Mouse (Mus musculus) embryonic facial prominence, embryonic 13.5 days (tissue): ENCODE measurements around the gene Acadsb. TPM values are rescaled to one million over a fixed set of nuclear protein-coding genes. Genes with fewer than 3 reads are reported as not detected.
"Not testable (repeated sequence)": the region's sequence is repeated elsewhere in the genome, so short reads cannot be mapped to it uniquely, and the experiment has no call there.

Experiments used
- ATAC-seq: fragments of 200-750 bp; cut with Nextera tagmentation; 2 replicates; pipeline ENCODE4 v1.8.0; 2017; ENCODE audit warnings: low read depth; ENCODE audit not compliant: insufficient number of reproducible peaks, insufficient read depth, low FRiP score, low TSS enrichment
- H3K27ac ChIP-seq: fragments of 300-500 bp; sonication (generic); 2 replicates; pipeline ENCODE4 v1.5.1; 2015; ENCODE audit warnings: moderate library complexity, mild to moderate bottlenecking, inconsistent platforms
- H3K27me3 ChIP-seq: fragments of 300-500 bp; sonication (generic); 2 replicates; pipeline ENCODE4 v1.6.1; 2015; ENCODE audit warnings: mild to moderate bottlenecking, inconsistent platforms
- H3K36me3 ChIP-seq: fragments of 300-500 bp; sonication (generic); 2 replicates; pipeline ENCODE4 v1.6.1; 2015; ENCODE audit warnings: mild to moderate bottlenecking, inconsistent platforms
- H3K4me1 ChIP-seq: fragments of 300-500 bp; sonication (generic); 2 replicates; pipeline ENCODE4 v1.6.1; 2015; ENCODE audit warnings: inconsistent platforms
- H3K4me2 ChIP-seq: fragments of 300-500 bp; sonication (generic); 2 replicates; pipeline ENCODE4 v1.6.1; 2015; ENCODE audit warnings: moderate library complexity, mild to moderate bottlenecking, inconsistent platforms
- H3K4me3 ChIP-seq: fragments of 300-500 bp; sonication (generic); 2 replicates; pipeline ENCODE4 v1.5.1; 2015; ENCODE audit warnings: mild to moderate bottlenecking, inconsistent platforms
- H3K9ac ChIP-seq: fragments of 300-500 bp; sonication (generic); 2 replicates; pipeline ENCODE4 v1.6.1; 2015; ENCODE audit warnings: mild to moderate bottlenecking, inconsistent platforms
- H3K9me3 ChIP-seq: fragments of 300-500 bp; sonication (generic); 2 replicates; pipeline ENCODE4 v1.6.1; 2016; ENCODE audit warnings: inconsistent platforms
- WGBS: fragments of 180-500 bp; shearing (Covaris S2); methylation state at CpG from one replicate; pipeline ENCODE4 v1.1.7; 2015; ENCODE audit warnings: mixed read lengths; 5-methylcytosine and 5-hydroxymethylcytosine counted together
- polyA plus RNA-seq: library from polyadenylated mRNA; unstranded; fragments of >200 nt; fragmentation: Nextera tagmentation; extraction: Ambion mirVana; gene quantifications from 2 replicates; pipeline ENCODE4 v1.2.1, GENCODE M21; 2015

Gene Acadsb
- polyA plus RNA-seq, 1 experiment from 2014 or later, result 105 TPM

DNA sequence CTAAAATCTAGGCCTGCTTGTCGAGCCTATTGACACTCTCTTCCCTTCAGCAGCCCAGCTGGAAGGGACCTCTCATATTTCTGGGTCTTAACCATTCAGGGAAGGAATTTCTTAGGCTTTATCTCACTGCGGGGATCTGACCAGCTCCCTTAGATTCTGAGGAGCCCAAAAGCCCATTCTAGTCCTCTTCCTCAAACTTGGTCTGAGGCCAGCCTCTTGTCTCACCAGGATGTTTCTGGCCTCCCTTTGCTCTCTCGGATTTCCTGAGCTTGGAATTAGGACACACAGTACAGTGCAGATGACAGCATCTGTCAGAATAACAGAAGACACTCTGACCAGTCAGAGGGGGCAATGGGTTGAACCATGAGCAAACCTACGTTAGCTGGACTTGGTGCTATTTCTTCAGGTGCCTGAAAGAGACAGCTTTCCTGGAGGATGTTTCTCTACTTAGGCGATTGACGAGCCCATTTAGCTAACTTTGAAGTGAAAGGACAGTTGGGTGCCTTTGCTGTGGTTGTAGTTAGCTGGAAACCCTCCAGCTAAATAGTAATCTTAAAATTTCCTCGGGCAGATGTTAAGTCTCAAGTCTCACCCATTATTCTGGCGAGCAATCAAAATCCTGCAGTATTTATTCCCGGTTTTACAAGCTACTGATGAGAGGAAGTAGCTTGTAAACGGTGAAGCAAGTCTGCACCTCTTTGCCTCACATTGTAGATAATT, 980 bp downstream of the Acadsb start:
- Histone ChIP-seq H3K4me3 (peak overlapping the region; percentile 98), H3K4me1 (peaks cover 22% of the 10 kb centered on the region), H3K27me3 (no peaks in the 10 kb centered on the region), H3K36me3 (no peaks in the 10 kb centered on the region), H3K9ac (peak overlapping the region; percentile 95), H3K27ac (no peak overlapping the region), H3K9me3 (no peaks in the 10 kb centered on the region), H3K4me2 (peak overlapping the region; percentile 86)
- WGBS, result 47% methylated on average over 10 of the region's 10 CpGs
- no peak for ATAC-seq

DNA sequence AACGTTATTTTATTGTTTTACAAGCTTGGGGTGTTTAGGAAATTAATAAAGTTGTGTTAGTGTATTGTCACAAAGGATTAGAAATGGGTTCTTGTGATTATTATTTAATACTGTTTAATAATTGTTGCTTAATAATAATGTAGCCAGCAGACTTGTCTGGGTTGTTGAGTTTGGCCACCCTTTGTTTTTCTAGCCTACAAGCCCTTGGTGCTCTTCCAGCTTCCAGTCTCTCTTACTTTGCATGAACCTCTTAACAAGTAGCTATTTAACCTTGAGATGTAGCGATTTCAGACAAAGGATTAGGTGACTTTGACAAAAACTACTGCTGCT, 1.5 kb downstream of the Acadsb start:
- peak overlapping the region; percentile 86 for H3K4me2 ChIP-seq
- ATAC-seq, result no peak
- no peaks in the 10 kb centered on the region for H3K9me3 ChIP-seq
- H3K4me3 ChIP-seq, result no peak overlapping the region
- H3K27ac ChIP-seq, result no peak overlapping the region
- no peak overlapping the region for H3K9ac ChIP-seq
- H3K27me3 ChIP-seq, result no peaks in the 10 kb centered on the region
- H3K36me3 ChIP-seq, result no peaks in the 10 kb centered on the region
- 71% methylated on average over 2 of the region's 2 CpGs for WGBS
- H3K4me1 ChIP-seq, result peaks cover 22% of the 10 kb centered on the region

DNA sequence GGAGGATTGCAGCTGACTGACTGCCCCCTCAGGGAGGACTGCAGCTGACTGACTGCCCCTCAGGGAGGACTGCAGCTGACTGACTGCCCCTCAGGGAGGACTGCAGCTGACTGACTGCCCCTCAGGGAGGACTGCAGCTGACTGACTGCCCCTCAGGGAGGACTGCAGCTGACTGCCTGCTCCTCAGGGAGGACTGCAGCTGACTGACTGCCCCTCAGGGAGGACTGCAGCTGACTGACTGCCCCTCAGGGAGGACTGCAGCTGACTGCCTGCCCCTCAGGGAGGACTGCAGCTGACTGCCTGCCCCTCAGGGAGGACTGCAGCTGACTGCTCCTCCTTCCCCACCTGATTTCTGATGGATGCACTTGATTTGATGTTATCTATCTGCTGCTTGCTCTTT, 6.3 kb downstream of the Acadsb start:
- H3K36me3 ChIP-seq, H3K27ac ChIP-seq, H3K9ac ChIP-seq, H3K9me3 ChIP-seq, ATAC-seq, H3K4me2 ChIP-seq, H3K4me1 ChIP-seq, H3K27me3 ChIP-seq, H3K4me3 ChIP-seq: not testable (repeated sequence)

DNA sequence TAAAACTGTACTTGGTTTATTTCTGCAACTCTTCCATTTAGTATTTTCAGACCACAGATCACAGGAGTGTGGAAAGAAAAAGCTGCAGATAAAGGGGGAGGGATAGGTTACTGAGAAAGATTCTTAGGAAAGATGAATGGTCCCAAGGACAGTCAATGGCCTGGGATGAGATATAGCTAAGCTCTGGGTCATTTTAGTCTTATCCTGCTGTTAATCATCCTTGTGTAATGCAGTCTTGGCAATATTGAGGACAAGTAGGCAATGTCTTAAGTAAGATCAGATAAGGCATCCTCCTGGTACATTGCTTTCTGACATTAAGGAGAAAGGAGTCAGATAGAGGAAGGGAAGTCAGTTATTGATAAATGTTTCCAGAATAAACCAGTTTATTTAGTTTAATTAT, 7.2 kb downstream of the Acadsb start:
- Histone ChIP-seq H3K36me3 (no peaks in the 10 kb centered on the region), H3K9me3 (no peaks in the 10 kb centered on the region), H3K4me1 (no peaks in the 10 kb centered on the region), H3K27me3 (no peaks in the 10 kb centered on the region), H3K27ac (no peak overlapping the region), H3K9ac (no peak overlapping the region), H3K4me2 (no peak overlapping the region), H3K4me3 (no peak overlapping the region)
- no peak for ATAC-seq

DNA sequence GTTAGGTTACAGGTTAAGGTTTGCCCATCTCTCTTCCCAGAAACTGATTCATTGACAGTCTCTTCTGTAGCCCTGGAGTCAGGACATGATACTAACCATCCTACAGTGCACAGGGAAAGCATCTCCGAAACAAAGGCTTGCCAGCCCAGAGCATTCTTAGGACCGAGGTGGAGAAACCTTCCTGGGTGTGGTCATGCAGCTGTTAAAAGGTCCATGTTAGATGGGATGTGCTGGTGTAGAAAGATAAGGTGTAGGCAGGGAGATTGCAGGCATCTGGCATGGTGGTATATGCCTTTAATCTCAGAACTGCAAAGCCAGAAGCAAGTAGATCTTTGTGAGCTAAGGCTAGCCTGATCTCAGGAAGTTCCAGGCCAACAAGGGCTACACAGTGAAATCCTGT, 14.5 kb downstream of the Acadsb start:
- Histone ChIP-seq H3K4me1 (no peaks in the 10 kb centered on the region), H3K27me3 (no peaks in the 10 kb centered on the region), H3K4me3 (no peak overlapping the region), H3K36me3 (peaks cover 33% of the 10 kb centered on the region), H3K4me2 (no peak overlapping the region), H3K9ac (no peak overlapping the region), H3K9me3 (no peaks in the 10 kb centered on the region), H3K27ac (no peak overlapping the region)
- WGBS, result 86% methylated on average over 2 of the region's 2 CpGs
- no peak for ATAC-seq

DNA sequence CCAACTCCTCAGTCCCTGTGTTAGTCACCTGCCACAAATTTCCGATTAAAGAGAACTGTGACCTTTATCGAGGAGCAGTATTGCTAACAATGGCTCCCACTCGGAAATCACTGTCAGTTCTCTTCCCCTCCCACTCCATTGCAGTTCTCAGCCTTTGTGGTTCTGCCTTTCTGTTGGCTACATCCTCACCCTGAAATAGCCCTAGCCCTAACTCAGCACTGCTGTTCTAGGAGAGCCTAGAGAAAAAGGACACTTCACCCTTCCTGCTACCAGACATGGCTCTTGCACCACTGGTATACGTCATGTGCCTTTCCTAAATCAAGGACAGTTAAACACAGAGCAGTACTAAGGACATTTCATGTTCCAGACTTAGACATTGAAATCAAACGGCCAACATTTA, 16.9 kb downstream of the Acadsb start:
- WGBS, result 89% methylated on average over 5 of the region's 5 CpGs
- Histone ChIP-seq H3K36me3 (peaks cover 48% of the 10 kb centered on the region), H3K27ac (no peak overlapping the region), H3K4me2 (no peak overlapping the region), H3K4me3 (no peak overlapping the region), H3K4me1 (no peaks in the 10 kb centered on the region), H3K9me3 (no peaks in the 10 kb centered on the region), H3K9ac (no peak overlapping the region), H3K27me3 (no peaks in the 10 kb centered on the region)
- no peak for ATAC-seq

DNA sequence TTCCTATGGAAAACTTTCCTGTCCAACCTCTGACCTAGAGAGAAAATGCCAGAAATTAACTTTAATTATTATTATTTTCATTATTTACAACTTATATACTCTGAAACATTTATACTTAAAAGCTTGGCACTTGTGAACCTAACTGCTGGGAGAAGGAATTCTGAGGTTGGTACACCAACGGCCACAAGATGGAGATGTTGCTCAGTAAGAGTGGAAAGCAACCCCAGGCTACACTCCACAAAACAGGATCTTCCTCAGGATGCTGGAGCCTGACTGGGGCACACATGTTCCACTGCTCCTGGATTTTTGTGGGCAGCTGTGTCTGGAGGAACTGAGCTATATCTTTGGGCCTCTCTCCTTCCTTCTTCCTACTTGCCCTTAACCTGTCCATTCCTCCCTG, 21.8 kb downstream of the Acadsb start:
- WGBS, result 20% methylated on average over 1 of the region's 1 CpGs
- no peak overlapping the region for H3K4me2 ChIP-seq
- no peaks in the 10 kb centered on the region for H3K27me3 ChIP-seq
- H3K9ac ChIP-seq, result no peak overlapping the region
- ATAC-seq, result no peak
- no peak overlapping the region for H3K27ac ChIP-seq
- no peaks in the 10 kb centered on the region for H3K4me1 ChIP-seq
- peaks cover 36% of the 10 kb centered on the region for H3K36me3 ChIP-seq
- no peak overlapping the region for H3K4me3 ChIP-seq
- H3K9me3 ChIP-seq, result no peaks in the 10 kb centered on the region

DNA sequence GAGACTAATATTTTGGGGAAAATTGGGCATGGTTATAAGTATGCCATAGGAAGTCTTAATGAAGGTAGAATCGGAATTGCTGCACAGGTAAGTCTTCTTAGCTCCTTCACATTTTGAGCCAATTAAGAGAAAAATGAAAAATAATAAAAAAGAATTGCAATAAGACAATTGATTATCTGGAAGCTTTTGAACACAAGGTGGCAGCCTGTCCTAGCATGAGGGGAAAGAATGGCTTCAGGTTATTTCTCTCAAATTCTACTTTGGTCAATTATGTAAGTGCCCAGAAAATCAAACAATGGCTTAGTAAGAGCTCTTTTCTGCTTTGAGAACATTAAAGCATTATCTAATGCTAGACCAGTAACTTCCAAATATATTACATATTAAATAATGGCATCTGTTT, 23.9 kb downstream of the Acadsb start:
- Histone ChIP-seq H3K27me3 (no peaks in the 10 kb centered on the region), H3K27ac (no peak overlapping the region), H3K9ac (no peak overlapping the region), H3K4me1 (no peaks in the 10 kb centered on the region), H3K4me3 (no peak overlapping the region), H3K9me3 (no peaks in the 10 kb centered on the region), H3K36me3 (peaks cover 25% of the 10 kb centered on the region), H3K4me2 (no peak overlapping the region)
- ATAC-seq, result no peak
- 88% methylated on average over 1 of the region's 1 CpGs for WGBS

DNA sequence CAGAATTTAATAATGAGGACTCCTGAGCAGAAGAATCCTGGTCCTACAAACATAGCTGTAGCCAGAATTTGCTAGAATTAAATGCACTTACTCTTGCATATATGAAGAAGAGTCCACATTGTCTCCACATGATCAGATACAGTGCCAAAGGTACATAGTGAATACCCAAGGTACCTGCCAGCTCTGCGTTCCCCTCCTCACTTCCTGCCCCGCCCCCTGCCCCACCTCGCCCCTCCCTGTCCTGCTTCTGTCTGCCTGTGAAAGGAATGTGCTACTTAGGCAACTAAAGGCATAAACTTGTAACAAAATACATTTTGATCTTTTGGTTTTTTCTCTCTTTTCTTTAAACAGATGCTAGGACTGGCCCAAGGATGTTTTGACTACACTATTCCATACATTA, 26.6 kb downstream of the Acadsb start:
- H3K9ac ChIP-seq, result no peak overlapping the region
- H3K4me2 ChIP-seq, result no peak overlapping the region
- no peak for ATAC-seq

DNA sequence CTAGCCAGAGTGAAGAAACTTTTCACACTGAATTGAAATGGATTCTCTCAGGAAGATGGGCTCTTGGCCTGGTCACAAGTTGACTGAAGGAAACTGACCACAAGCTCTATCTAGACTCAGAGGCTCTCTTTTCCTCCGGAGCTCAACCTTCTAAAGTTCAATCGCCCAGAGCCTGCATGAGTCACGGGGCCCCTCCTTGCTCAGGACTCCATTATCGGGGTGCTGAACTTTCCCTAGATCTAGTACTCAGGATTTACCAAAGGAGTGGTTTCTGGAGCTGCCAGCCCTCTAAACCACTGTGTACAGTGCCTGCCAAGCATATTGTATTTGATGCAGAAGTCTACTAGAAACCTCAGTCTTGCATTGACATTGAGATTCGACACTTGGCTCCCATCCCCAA, 46.3 kb downstream of the Acadsb start:
- WGBS, result 89% methylated on average over 5 of the region's 5 CpGs
- Histone ChIP-seq H3K27me3 (no peaks in the 10 kb centered on the region), H3K36me3 (no peaks in the 10 kb centered on the region), H3K4me2 (no peak overlapping the region), H3K4me3 (no peak overlapping the region), H3K27ac (no peak overlapping the region), H3K9ac (no peak overlapping the region), H3K9me3 (no peaks in the 10 kb centered on the region), H3K4me1 (no peaks in the 10 kb centered on the region)
- no peak for ATAC-seq

More for the DNA sequence above, 26.6 kb downstream of the Acadsb start:
- no peaks in the 10 kb centered on the region for H3K27me3 ChIP-seq
- no peaks in the 10 kb centered on the region for H3K9me3 ChIP-seq
- no peak overlapping the region for H3K27ac ChIP-seq
- no peak overlapping the region for H3K4me3 ChIP-seq
- WGBS, result 46% methylated on average over 3 of the region's 3 CpGs
- no peaks in the 10 kb centered on the region for H3K4me1 ChIP-seq
- peaks cover 17% of the 10 kb centered on the region for H3K36me3 ChIP-seq

DNA sequence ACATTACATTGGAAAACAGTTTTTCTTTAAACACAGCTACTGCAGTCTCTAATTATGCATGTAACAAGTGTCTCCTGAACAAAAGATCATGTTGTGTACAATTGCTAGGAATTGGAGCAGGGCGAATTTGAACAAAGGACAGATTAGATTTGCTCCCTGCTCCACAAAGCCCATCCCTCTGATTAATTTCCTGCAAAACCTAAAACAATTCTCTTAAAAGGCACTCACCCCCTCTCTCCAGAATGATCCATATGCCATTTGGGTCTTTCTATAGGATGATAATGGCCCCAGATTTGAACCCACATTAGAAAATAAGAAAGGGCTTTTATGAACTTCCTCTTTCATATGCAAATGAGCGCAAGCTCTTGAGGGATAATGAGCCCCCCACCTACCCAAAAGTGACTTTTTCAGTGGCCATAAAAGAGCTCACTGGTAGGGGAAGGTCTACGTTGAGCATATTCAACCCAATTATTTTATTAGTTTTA, 54.8 kb downstream of the Acadsb start:
- H3K27me3 ChIP-seq, result no peaks in the 10 kb centered on the region
- no peak overlapping the region for H3K27ac ChIP-seq
- WGBS, result 40% methylated on average over 3 of the region's 3 CpGs
- no peaks in the 10 kb centered on the region for H3K4me1 ChIP-seq
- H3K4me3 ChIP-seq, result no peak overlapping the region
- no peak overlapping the region for H3K4me2 ChIP-seq
- no peaks in the 10 kb centered on the region for H3K9me3 ChIP-seq
- ATAC-seq, result no peak
- H3K9ac ChIP-seq, result no peak overlapping the region
- H3K36me3 ChIP-seq, result no peaks in the 10 kb centered on the region

DNA sequence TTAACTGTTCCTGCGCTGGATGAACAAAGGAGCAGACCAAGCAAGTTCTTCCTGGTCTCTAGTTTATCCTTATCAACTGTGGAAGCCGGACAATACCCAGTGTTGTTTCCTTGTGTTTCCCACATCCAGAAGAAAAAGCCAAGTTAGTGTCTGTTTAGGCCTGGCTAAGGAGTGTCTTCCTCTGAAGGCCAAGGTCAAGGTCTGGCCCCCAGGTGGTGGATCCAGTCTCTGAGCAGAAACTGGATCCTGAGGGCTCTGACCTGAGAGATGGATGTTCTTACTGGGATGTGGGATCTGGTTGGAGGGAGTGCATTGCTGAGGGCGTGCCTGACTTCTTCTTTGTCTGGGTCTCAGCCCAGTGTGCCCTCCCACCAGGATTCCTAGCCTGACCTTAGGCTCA, 55.3 kb downstream of the Acadsb start:
- no peak overlapping the region for H3K4me2 ChIP-seq
- H3K27me3 ChIP-seq, result no peaks in the 10 kb centered on the region
- no peaks in the 10 kb centered on the region for H3K4me1 ChIP-seq
- 50% methylated on average over 3 of the region's 3 CpGs for WGBS
- ATAC-seq, result no peak
- no peak overlapping the region for H3K27ac ChIP-seq
- H3K36me3 ChIP-seq, result no peaks in the 10 kb centered on the region
- H3K4me3 ChIP-seq, result no peak overlapping the region
- no peaks in the 10 kb centered on the region for H3K9me3 ChIP-seq
- no peak overlapping the region for H3K9ac ChIP-seq

DNA sequence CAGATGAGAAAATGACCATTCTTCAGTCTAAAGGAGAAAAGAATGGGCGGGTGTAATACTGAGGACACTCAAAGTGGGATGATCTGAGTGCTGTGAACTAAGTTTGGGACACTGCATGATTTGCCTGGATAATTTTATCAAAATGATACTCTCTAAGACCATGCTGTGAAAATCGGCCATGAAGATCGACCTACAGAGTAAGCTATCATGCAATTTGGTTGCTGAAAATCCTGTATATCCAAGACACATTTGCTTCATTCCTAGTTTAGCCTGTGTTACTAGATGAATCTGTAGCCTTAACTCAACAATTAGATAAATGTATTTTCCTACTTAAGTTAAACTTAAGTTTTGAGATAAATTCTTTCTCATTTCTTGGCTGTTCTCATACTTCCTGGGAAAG, 56.9 kb downstream of the Acadsb start:
- Histone ChIP-seq H3K27me3 (no peaks in the 10 kb centered on the region), H3K4me2 (no peak overlapping the region), H3K27ac (no peak overlapping the region), H3K4me3 (no peak overlapping the region), H3K36me3 (no peaks in the 10 kb centered on the region), H3K9me3 (no peaks in the 10 kb centered on the region), H3K9ac (no peak overlapping the region), H3K4me1 (no peaks in the 10 kb centered on the region)
- no peak for ATAC-seq
- 85% methylated on average over 3 of the region's 3 CpGs for WGBS
